Mouse (Mus musculus) spleen, adult 2 months (tissue): ENCODE results near the gene Crocc2. TPM values are rescaled to one million over a fixed set of nuclear protein-coding genes. Genes with fewer than 3 reads are reported as not detected.

Experiments used
- DNase-seq, 2 experiments: peaks; one replicate each; pipeline versions ENCODE4 v3.0.0 to v3.0.0-alpha.2; 2012 to 2021; ENCODE audit warnings: low spot score in 2 of 2, low read depth in 1 of 2
- H3K27ac ChIP-seq: fragments of 200-500 bp; 2 replicates; pipeline ENCODE4 v1.5.1; 2012; ENCODE audit warnings: low read length, inconsistent platforms; ENCODE audit not compliant: insufficient read depth
- H3K27me3 ChIP-seq: fragments of 200-500 bp; 2 replicates; pipeline ENCODE4 v1.6.1; 2012; ENCODE audit warnings: mild to moderate bottlenecking, moderate library complexity, low read length, inconsistent platforms; ENCODE audit not compliant: control insufficient read depth, insufficient read depth
- H3K36me3 ChIP-seq: fragments of 200-500 bp; 2 replicates; pipeline ENCODE4 v1.6.1; 2012; ENCODE audit warnings: mild to moderate bottlenecking, low read length, inconsistent platforms; ENCODE audit not compliant: control insufficient read depth, insufficient read depth
- H3K4me1 ChIP-seq: fragments of 200-500 bp; 2 replicates; pipeline ENCODE4 v1.6.1; 2011; ENCODE audit warnings: inconsistent platforms; ENCODE audit not compliant: control insufficient read depth, insufficient read depth, insufficient read length
- H3K4me3 ChIP-seq: fragments of 200-500 bp; 2 replicates; pipeline ENCODE4 v1.5.1; 2011; ENCODE audit warnings: mild to moderate bottlenecking, inconsistent platforms; ENCODE audit not compliant: insufficient read depth, insufficient read length; ENCODE audit errors: extremely low read depth
- CTCF ChIP-seq: fragments of 200-500 bp; IDR thresholded peaks from 2 replicates; pipeline ENCODE4 v1.5.1; 2011; ENCODE audit warnings: mild to moderate bottlenecking, inconsistent platforms; ENCODE audit not compliant: insufficient read depth, insufficient read length, insufficient replicate concordance; ENCODE audit errors: extremely low read depth
- POLR2A ChIP-seq: fragments of 200-500 bp; IDR thresholded peaks from 2 replicates; pipeline ENCODE4 v1.6.1; 2011; ENCODE audit warnings: low read depth, low read length, inconsistent platforms
- WGBS: fragments of 180-500 bp; shearing (Covaris S2); methylation state at CpG from one replicate; pipeline ENCODE4 v1.1.7; 2018; 5-methylcytosine and 5-hydroxymethylcytosine counted together
- polyA plus RNA-seq: library from polyadenylated mRNA; depleted of rRNA; stranded (reverse); fragments of >200 nt; gene quantifications from 2 replicates; pipeline ENCODE4 v1.2.3, GENCODE M21; 2012

Gene Crocc2
- polyA plus RNA-seq, 1 experiment, result 0.16 TPM

DNA sequence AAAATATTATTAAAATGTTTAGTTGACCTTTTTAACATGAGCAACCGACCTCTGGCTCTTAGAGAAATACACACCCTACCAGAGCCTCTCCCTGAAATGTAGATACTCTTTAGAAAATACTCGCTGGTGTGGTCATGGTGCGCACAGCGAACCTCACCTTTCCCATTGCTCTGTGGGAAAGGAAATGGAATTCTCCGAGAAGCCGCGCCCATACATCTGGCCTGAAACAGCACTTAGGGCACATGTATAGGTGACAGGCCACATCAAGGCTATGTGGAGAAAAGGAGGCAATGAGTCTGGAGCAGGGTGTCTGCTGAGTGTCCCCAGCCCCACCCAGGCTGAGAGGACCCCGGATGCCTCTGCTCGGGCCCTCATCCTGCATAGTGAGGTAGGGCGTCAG is 69.2 kb downstream of the Crocc2 start:
- 93% methylated on average over 10 of the region's 10 CpGs for WGBS
- no peak for TF ChIP-seq POLR2A
- no peak for TF ChIP-seq CTCF
- Histone ChIP-seq H3K4me1 (no peaks in the 10 kb centered on the region; the same call in 1 of the 2 replicates), H3K4me3 (no peak overlapping the region), H3K36me3 (no peaks in the 10 kb centered on the region), H3K27ac (no peak overlapping the region), H3K27me3 (0 out of 2 replicates have a peak, but pooled peaks cover 2% of the 10 kb centered on the region)
- no peak for DNase-seq

GRCm38 (mm10) chr1:93238201-93238600 is 69.7 kb downstream of the Crocc2 start:
- no peak for TF ChIP-seq CTCF
- TF ChIP-seq POLR2A, result no peak
- 68% methylated on average over 4 of the region's 4 CpGs for WGBS
- Histone ChIP-seq H3K27me3 (0 out of 2 replicates have a peak, but pooled peaks cover 2% of the 10 kb centered on the region), H3K4me3 (no peak overlapping the region), H3K36me3 (no peaks in the 10 kb centered on the region), H3K4me1 (no peaks in the 10 kb centered on the region; the same call in 1 of the 2 replicates), H3K27ac (no peak overlapping the region)
- no peak for DNase-seq

- Histone ChIP-seq H3K4me3 (no peak overlapping the region), H3K27me3 (no peaks in the 10 kb centered on the region), H3K36me3 (no peaks in the 10 kb centered on the region), H3K27ac (no peak overlapping the region), H3K4me1 (no peaks in the 10 kb centered on the region)
- TF ChIP-seq CTCF (no peak), POLR2A (no peak)
- WGBS, result 43% methylated on average over 2 of the region's 2 CpGs
- DNase-seq, result no peak
These were observed 77.4 kb downstream of the Crocc2 start for GRCm38 (mm10) chr1:93245936-93246335.

- no peaks in the 10 kb centered on the region for H3K4me1 ChIP-seq
- no peaks in the 10 kb centered on the region for H3K36me3 ChIP-seq
- 66% methylated on average over 2 of the region's 2 CpGs for WGBS
- H3K4me3 ChIP-seq, result no peak overlapping the region
- H3K27ac ChIP-seq, result no peak overlapping the region
- no peak for DNase-seq
- H3K27me3 ChIP-seq, result no peaks in the 10 kb centered on the region
- TF ChIP-seq POLR2A, result no peak
- TF ChIP-seq CTCF, result no peak
These were observed 84.1 kb downstream of the Crocc2 start for GRCm38 (mm10) chr1:93252586-93252985.

DNA sequence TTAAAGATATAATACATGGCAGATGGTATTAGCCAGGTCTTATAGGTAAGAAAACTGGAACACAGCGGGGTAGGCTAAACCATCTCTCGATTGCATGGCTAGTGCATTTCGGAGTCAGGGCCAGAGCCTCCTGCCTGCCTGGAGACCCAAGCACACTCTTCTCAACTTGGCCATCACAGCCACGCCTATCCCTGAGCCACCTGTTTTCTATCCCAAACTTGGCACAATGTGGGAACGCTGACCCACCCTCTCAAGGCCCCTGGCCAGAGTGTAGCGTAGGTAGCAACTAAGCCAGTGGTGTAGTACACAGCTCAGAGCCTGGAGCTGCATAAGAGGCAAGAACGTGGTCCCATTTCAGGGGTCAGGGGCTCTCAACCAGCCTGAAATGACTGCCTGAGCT is 87.2 kb downstream of the Crocc2 start:
- Histone ChIP-seq H3K4me1 (no peaks in the 10 kb centered on the region), H3K4me3 (no peak overlapping the region), H3K27ac (no peak overlapping the region), H3K36me3 (no peaks in the 10 kb centered on the region), H3K27me3 (no peaks in the 10 kb centered on the region)
- DNase-seq, result no peak
- WGBS, result 82% methylated on average over 7 of the region's 7 CpGs
- TF ChIP-seq CTCF, result no peak
- TF ChIP-seq POLR2A, result no peak

GRCm38 (mm10) chr1:93257560-93257959 is 89.0 kb downstream of the Crocc2 start:
- DNase-seq, result no peak
- H3K27me3 ChIP-seq, result no peaks in the 10 kb centered on the region
- 93% methylated on average over 1 of the region's 1 CpGs for WGBS

DNA sequence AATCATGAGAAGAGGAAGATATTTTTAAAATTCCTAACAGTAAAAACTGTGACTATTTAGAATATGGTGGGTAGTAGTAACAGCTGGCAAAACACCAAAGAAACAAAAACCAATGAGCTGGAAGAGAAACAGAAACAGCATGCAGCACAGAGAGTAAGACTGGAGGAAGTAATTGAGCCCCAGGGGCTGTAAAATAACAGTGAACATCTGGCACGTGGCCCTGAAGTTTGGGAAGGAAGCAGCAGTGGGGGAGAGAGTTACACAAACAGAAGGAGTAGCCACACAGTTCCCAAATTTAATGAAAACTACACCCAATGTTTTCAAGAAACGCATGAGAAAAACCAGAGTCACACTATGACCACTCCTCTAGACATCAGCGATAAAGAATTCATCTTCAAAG is 98.7 kb downstream of the Crocc2 start:
- TF ChIP-seq POLR2A, result no peak
- TF ChIP-seq CTCF, result no peak
- Histone ChIP-seq H3K27me3 (no peaks in the 10 kb centered on the region), H3K36me3 (no peaks in the 10 kb centered on the region), H3K4me1 (no peaks in the 10 kb centered on the region), H3K27ac (no peak overlapping the region), H3K4me3 (no peak overlapping the region)
- 39% methylated on average over 3 of the region's 3 CpGs for WGBS
- no peak for DNase-seq

More at GRCm38 (mm10) chr1:93257560-93257959, 89.0 kb downstream of the Crocc2 start:
- TF ChIP-seq CTCF (no peak), POLR2A (no peak)
- no peak overlapping the region for H3K4me3 ChIP-seq
- H3K4me1 ChIP-seq, result no peaks in the 10 kb centered on the region
- no peak overlapping the region for H3K27ac ChIP-seq
- no peaks in the 10 kb centered on the region for H3K36me3 ChIP-seq
